Mouse (Mus musculus) cortical plate, adult 2 months (tissue): ENCODE results near the gene Fbxo24.

Experiments used
- CTCF ChIP-seq: fragments of 200-500 bp; IDR thresholded peaks from 2 replicates; pipeline ENCODE4 v1.5.1; 2011; ENCODE audit warnings: mild to moderate bottlenecking, control low read depth, low read length; ENCODE audit not compliant: insufficient read depth; ENCODE audit errors: extremely low read depth
- POLR2A ChIP-seq: fragments of 200-500 bp; IDR thresholded peaks from 2 replicates; pipeline ENCODE4 v1.6.1; 2011; ENCODE audit warnings: mild to moderate bottlenecking, low read length, control low read depth; ENCODE audit not compliant: insufficient read depth; ENCODE audit errors: extremely low read depth

GRCm38 (mm10) chr5:137671443-137672240 lies 42.8 kb upstream of the Fbxo24 start:
- TF ChIP-seq POLR2A (no peak), CTCF (no peak)
